Mouse (Mus musculus): ENCODE data around the gene Zfp385b.

DNA sequence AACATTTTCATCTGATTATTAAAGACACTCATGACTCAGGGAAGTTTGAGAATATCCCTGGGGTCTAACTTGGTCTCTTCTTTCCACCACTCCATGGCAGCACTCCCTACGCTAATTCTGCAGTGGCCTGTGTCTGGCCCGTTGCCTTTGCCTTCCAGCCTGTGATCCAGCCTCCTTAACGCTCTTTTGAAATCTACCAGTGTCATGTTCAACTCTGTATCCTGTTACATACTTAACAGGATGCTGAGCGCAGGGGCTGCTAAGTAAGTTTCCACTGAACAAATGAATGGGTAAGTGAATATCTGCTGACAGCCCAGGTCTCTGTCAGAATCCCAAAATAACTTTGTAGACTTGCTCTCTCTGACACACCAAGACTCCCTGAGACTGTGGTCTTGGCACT is 210.8 kb downstream of the Zfp385b start:
- no peak for TF ChIP-seq TCF3 (IDR thresholded peaks at IDR 0.05; ENCODE audit: insufficient read length, low read depth)
- TF ChIP-seq E2F4 (IDR thresholded peaks at IDR 0.05; ENCODE audit: insufficient read depth), result no peak
- no peak for TF ChIP-seq USF1 (IDR thresholded peaks at IDR 0.05; ENCODE audit: low read depth)
- no peak for TF ChIP-seq TCF12 (IDR thresholded peaks at IDR 0.05; ENCODE audit: insufficient read depth, poor library complexity, severe bottlenecking)
- no peak for TF ChIP-seq POLR2A (IDR thresholded peaks at IDR 0.05; ENCODE audit: insufficient read length, low read depth)
- TF ChIP-seq POLR2AphosphoS2 (IDR thresholded peaks at IDR 0.05; ENCODE audit: insufficient read length, low read depth), result no peak
- TF ChIP-seq CEBPB (IDR thresholded peaks at IDR 0.05; ENCODE audit: insufficient read depth, poor library complexity, severe bottlenecking), result no peak
- no peak for TF ChIP-seq REST (IDR thresholded peaks at IDR 0.05; ENCODE audit: insufficient read depth, insufficient read length)
- no peak for TF ChIP-seq MYOD1 (IDR thresholded peaks at IDR 0.05; ENCODE audit: control insufficient read depth in 1 of 3, insufficient read length in 2 of 3, low read depth in 2 of 3)
